Mouse (Mus musculus) limb, embryonic 11.5 days (tissue): ENCODE measurements around the gene Slc22a18. TPM values are rescaled to one million over a fixed set of nuclear protein-coding genes. Genes with fewer than 3 reads are reported as not detected.

Experiments used
- ATAC-seq: fragments of 200-750 bp; cut with Nextera tagmentation; 2 replicates; pipeline ENCODE4 v1.8.0; 2017; ENCODE audit warnings: low read depth; ENCODE audit not compliant: insufficient number of reproducible peaks, low FRiP score, low TSS enrichment
- DNase-seq: peaks from one replicate; pipeline ENCODE4 v3.0.0-alpha.2; 2015; ENCODE audit warnings: low spot score
- H3K27ac ChIP-seq: fragments of 300-500 bp; sonication (generic); replicated peaks from 2 replicates; pipeline ENCODE4 v1.5.1; 2014; ENCODE audit warnings: low read depth, mild to moderate bottlenecking, low read length
- H3K27me3 ChIP-seq: fragments of 300-500 bp; sonication (generic); 2 replicates; pipeline ENCODE4 v1.6.1; 2014; ENCODE audit warnings: mild to moderate bottlenecking, low read length, mixed read lengths; ENCODE audit not compliant: control insufficient read depth, insufficient read depth
- H3K36me3 ChIP-seq: fragments of 300-500 bp; sonication (generic); 2 replicates; pipeline ENCODE4 v1.6.1; 2014; ENCODE audit warnings: mild to moderate bottlenecking, low read length, moderate library complexity, mixed read lengths; ENCODE audit not compliant: control insufficient read depth, insufficient read depth
- H3K4me1 ChIP-seq: fragments of 300-500 bp; sonication (generic); 2 replicates; pipeline ENCODE4 v1.6.1; 2014; ENCODE audit warnings: low read length, mixed read lengths; ENCODE audit not compliant: control insufficient read depth, insufficient read depth
- H3K4me2 ChIP-seq: fragments of 300-500 bp; sonication (generic); 2 replicates; pipeline ENCODE4 v1.6.1; 2014; ENCODE audit warnings: low read depth, mild to moderate bottlenecking, moderate library complexity; ENCODE audit not compliant: severe bottlenecking
- H3K4me3 ChIP-seq: fragments of 300-500 bp; sonication (generic); 2 replicates; pipeline ENCODE4 v1.5.1; 2014; ENCODE audit warnings: low read depth, low read length
- H3K9ac ChIP-seq: fragments of 300-500 bp; sonication (generic); 2 replicates; pipeline ENCODE4 v1.6.1; 2014; ENCODE audit warnings: mild to moderate bottlenecking, low read length
- H3K9me3 ChIP-seq: fragments of 300-500 bp; sonication (generic); 2 replicates; pipeline ENCODE4 v1.6.1; 2016; ENCODE audit warnings: low read length; ENCODE audit not compliant: control insufficient read depth
- WGBS: fragments of 180-500 bp; shearing (Covaris S2); extraction: QIAGEN DNeasy Blood & Tissue Kit; methylation state at CpG from one replicate; pipeline ENCODE4 v1.1.7; 2014; 5-methylcytosine and 5-hydroxymethylcytosine counted together
- polyA plus RNA-seq: library from polyadenylated mRNA; unstranded; fragments of >200 nt; fragmentation: Nextera tagmentation; extraction: Ambion mirVana; gene quantifications from 2 replicates; pipeline ENCODE4 v1.2.1, GENCODE M21; 2014

The Slc22a18 gene
- polyA plus RNA-seq, 1 experiment from 2014 or later = 0.97 TPM

DNA sequence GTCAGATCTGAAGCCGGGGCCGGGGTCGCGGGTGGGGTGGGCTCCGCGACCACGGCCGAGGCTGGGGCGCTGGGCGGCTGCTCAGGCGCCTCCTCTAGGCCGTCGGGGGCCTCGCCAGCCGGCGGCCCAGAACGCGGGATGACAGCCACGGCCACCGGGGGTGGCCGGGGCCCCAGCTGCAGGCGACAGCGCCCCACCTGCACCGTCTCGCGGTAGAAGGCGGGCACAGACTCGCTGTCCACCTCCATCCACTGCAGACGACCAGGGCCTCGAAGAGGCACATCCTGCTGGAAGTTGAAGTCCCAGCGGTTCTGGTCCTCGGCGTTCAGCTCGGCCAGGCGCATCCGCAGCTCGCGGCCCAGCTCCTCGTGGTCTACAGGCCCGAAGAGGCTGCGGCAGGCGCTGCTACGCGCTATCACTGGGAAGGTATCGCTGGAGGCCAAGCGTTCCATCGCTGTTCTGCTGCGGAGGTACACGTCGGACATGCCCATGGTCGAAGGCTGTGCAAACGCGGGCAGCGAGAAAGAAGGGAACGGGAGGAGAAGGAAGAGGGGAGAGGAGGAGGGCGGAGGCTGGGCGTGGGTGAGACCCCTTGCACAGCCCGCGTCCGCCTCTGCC, 13.2 kb upstream of the Slc22a18 start:
- peak overlapping the region; percentile 72 for H3K4me3 ChIP-seq
- ATAC-seq = 0 out of 2 replicates have a peak, but pooled peaks have one; percentile 0
- peak overlapping the region; percentile 88 for H3K9ac ChIP-seq
- no peaks in the 10 kb centered on the region for H3K27me3 ChIP-seq
- WGBS = 31% methylated on average over 56 of the region's 60 CpGs
- H3K9me3 ChIP-seq = peaks cover 20% of the 10 kb centered on the region
- peak overlapping the region; percentile 62 for H3K4me2 ChIP-seq
- no peak for DNase-seq
- peak overlapping the region; percentile 72 for H3K27ac ChIP-seq
- H3K36me3 ChIP-seq = no peaks in the 10 kb centered on the region
- 0 out of 2 replicates have a peak, but pooled peaks cover 20% of the 10 kb centered on the region for H3K4me1 ChIP-seq

DNA sequence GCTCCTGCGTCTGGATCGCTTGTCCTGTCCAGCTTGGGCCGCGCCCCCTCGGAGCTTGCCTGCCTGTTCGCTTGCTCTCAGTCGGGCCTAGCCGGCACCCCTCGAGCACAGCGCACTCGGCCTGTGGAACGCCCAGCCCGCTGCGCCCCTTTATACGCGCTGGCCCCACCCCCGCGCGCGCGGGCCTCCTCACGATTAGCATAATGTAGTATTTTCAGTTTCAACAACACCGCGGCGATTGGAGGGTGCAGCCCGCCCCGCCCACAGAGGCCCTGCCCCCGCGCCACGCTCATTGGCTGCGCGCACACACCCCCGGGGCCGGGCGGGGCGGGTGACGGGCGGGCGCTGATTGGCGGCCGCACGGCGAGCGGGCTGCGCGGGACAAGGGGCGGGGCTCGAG, 12.7 kb upstream of the Slc22a18 start, which contains the start of gene Cdkn1c:
Gene Cdkn1c, minus strand, starts transcription at position 177 of the 400 bp plus-strand sequence.
- 24% methylated on average over 35 of the region's 48 CpGs for WGBS
- Histone ChIP-seq H3K36me3 (no peaks in the 10 kb centered on the region), H3K9me3 (peaks cover 20% of the 10 kb centered on the region), H3K4me3 (peak within 1 kb of the TSS; percentile 72), H3K27ac (peak within 1 kb of the TSS; percentile 76), H3K27me3 (no peaks in the 10 kb centered on the region), H3K9ac (peak within 1 kb of the TSS; percentile 88), H3K4me2 (peak within 1 kb of the TSS; percentile 62), H3K4me1 (peaks cover 22% of the 10 kb centered on the region; the same call in 1 of the 2 replicates)
- DNase-seq (peak; percentile 94), ATAC-seq (peak; percentile 78)

DNA sequence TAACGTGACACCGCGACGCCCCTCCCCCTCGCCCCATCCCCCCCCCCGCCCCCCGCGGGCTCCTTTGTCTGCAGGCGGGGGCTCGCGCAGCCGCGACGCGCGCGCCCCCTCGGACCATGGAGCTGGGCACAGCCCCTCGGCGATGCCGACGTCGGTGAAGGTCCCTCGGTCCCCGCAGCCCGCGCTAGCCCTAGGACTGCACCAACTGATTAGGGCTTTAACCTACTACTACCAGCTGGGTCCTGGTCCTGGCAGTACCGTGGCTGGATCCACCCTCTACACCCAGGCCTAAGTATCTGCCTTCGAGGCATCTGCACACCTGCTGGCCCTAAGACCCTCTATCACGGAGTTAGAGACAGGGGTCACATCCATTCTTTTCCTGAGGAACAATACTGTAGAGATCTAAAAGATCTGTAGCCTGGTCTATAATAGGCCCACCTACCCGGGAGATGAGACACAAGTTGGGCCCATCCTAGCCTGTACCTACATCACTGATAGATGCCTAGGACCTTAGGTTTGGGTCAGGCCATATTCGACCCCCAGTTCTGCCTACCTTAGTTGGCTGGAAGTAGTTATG, 12.2 kb upstream of the Slc22a18 start:
- Histone ChIP-seq H3K9me3 (peaks cover 20% of the 10 kb centered on the region), H3K27ac (peak overlapping the region; percentile 76), H3K27me3 (no peaks in the 10 kb centered on the region), H3K4me1 (peaks cover 23% of the 10 kb centered on the region; the same call in 1 of the 2 replicates), H3K36me3 (no peaks in the 10 kb centered on the region), H3K4me2 (peak overlapping the region; percentile 30; the same call in 1 of the 2 replicates), H3K9ac (peak overlapping the region; percentile 2; the same call in 1 of the 2 replicates), H3K4me3 (0 out of 2 replicates have a peak overlapping the region, but pooled peaks have one; percentile 0)
- ATAC-seq (peak; percentile 10; the same call in 1 of the 2 replicates), DNase-seq (no peak)
- 20% methylated on average over 27 of the region's 32 CpGs for WGBS

DNA sequence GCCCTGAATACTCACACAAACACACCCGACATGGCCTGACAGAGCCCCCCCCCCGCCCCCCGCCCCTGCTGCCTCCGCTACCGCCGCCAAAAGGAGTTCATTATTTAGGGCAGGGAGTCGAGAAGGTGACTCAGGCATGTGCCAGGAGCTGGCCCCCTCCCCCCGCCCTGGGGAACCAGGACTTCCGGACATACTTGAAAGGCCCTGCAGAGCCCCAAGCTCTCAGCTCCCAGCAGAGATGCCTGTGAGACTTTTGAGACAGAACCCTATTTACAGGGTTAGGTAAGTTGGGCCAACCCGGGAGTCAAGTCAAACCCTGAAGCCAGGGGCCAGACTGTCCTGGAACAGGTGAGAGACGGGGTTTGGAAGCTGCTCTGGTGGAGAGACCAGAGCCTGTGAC, 11.6 kb upstream of the Slc22a18 start:
- Histone ChIP-seq H3K27ac (peak overlapping the region; percentile 76), H3K9ac (no peak overlapping the region), H3K9me3 (peaks cover 20% of the 10 kb centered on the region), H3K4me3 (no peak overlapping the region), H3K27me3 (no peaks in the 10 kb centered on the region), H3K4me1 (peaks cover 23% of the 10 kb centered on the region; the same call in 1 of the 2 replicates), H3K4me2 (peak overlapping the region; percentile 30; the same call in 1 of the 2 replicates), H3K36me3 (no peaks in the 10 kb centered on the region)
- 32% methylated on average over 11 of the region's 11 CpGs for WGBS
- DNase-seq (peak; percentile 56), ATAC-seq (no peak)

DNA sequence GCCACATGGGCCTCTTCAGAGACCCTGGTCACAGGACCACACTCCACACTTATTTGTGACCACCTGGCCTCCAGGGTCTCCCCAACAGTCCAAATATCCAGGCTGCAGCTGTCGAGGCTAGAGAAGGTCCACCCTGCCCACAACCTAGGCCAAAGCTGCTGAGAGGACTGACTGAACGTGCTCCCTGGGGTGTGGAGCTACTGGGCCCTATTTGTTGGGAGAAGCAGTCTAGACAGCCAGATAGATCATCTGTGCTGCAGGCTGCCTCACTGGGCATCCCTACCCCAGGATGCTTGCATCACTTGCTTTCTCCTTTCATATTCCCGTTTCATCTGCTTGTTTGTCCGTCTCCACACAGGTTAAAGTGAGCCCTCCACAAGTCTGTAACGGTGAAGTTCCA, 11.0 kb upstream of the Slc22a18 start:
- Histone ChIP-seq H3K36me3 (no peaks in the 10 kb centered on the region), H3K4me3 (no peak overlapping the region), H3K4me1 (peaks cover 28% of the 10 kb centered on the region), H3K27ac (peak overlapping the region; percentile 76), H3K9ac (no peak overlapping the region), H3K27me3 (no peaks in the 10 kb centered on the region), H3K4me2 (no peak overlapping the region; the same call in 1 of the 2 replicates), H3K9me3 (peaks cover 20% of the 10 kb centered on the region)
- 75% methylated on average over 5 of the region's 5 CpGs for WGBS
- ATAC-seq (no peak), DNase-seq (no peak)

DNA sequence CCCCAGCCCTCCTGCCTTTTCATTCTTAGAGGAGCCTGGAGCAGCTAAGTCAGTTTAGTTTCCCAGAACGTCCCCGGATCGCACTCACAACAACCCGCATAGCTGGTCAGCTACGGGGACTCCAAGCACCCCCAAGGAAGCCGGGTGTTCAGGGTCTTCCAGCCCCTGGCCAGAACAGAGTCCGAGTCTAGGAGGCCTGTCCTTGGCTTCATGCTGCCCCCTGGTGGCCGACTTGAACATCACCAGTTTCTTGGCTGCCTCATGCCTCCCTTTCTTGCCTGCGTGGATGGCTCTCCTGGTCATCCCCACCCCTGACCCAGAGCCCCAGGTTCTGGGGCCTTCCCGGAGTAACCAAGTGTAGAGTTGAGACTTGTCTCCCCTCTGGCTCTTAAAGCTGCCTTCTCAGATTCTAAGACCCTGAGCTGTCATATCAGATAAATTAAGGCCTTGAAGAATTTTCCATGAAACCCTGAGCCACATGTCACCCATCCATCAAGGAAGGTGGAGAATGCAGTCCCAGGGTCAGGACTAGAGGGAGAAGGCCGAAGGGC, 9.6 kb upstream of the Slc22a18 start:
- 32% methylated on average over 11 of the region's 11 CpGs for WGBS
- no peaks in the 10 kb centered on the region for H3K27me3 ChIP-seq
- H3K36me3 ChIP-seq = no peaks in the 10 kb centered on the region
- no peak overlapping the region for H3K4me3 ChIP-seq
- H3K27ac ChIP-seq = peak overlapping the region; percentile 80
- no peak overlapping the region for H3K9ac ChIP-seq
- peaks cover 20% of the 10 kb centered on the region for H3K9me3 ChIP-seq
- peaks cover 29% of the 10 kb centered on the region for H3K4me1 ChIP-seq
- H3K4me2 ChIP-seq = no peak overlapping the region
- ATAC-seq = no peak
- peak; percentile 92 for DNase-seq

DNA sequence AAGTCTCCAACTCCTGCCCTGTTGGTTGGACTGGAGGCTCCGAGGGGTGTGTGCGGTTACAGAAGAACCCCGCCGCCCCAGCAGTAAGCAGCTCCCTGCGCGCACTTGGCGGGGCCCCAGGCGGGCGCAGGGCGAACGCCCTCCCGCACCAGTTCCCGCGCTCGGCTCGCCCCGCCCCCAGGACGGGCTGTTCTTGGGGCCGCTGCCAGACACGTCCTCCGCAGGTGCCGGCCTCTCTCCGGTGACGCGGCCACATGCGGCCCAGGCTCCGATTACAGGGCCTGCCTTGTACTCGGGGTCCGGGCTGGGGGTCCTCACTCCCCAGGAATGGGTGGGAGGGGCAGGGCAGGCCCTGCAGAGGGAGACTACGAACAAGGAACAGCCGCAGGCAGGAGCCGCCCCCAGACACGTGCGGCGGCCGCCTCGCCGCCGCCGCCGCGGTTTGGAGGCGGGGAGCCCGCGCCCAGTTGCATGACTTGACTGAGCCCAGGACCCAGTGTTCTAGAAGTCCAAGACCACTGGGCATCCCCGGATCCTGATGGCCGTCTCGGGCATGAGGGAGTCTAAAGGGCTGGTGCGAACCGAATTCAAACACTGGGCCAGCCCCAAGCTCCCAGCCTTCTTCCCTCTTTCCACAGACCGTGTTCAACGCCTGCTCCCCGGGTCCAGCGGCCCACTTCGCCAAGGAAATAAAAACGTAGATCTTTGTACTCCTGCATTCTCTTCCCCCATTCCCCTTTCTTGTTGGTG, 8.6 kb upstream of the Slc22a18 start:
- H3K36me3 ChIP-seq = no peaks in the 10 kb centered on the region
- H3K9me3 ChIP-seq = peaks cover 12% of the 10 kb centered on the region
- 0 out of 2 replicates have a peak overlapping the region, but pooled peaks have one; percentile 5 for H3K4me3 ChIP-seq
- ATAC-seq = peak; percentile 59
- H3K9ac ChIP-seq = peak overlapping the region; percentile 51
- peak overlapping the region; percentile 80 for H3K27ac ChIP-seq
- 21% methylated on average over 56 of the region's 56 CpGs for WGBS
- peak overlapping the region; percentile 43 for H3K4me2 ChIP-seq
- no peaks in the 10 kb centered on the region for H3K27me3 ChIP-seq
- peak; percentile 85 for DNase-seq
- H3K4me1 ChIP-seq = peaks cover 29% of the 10 kb centered on the region
